Mouse (Mus musculus) spleen, adult 12 weeks (tissue): Measurements from ENCODE around the gene Mag.
"Not testable (repeated sequence)": the region's sequence is repeated elsewhere in the genome, so short reads cannot be mapped to it uniquely, and the experiment has no call there.

Source experiments
- DNase-seq: peaks from one replicate; pipeline ENCODE4 v3.0.0; 2022; ENCODE audit warnings: low spot score

Gene Mag

DNA sequence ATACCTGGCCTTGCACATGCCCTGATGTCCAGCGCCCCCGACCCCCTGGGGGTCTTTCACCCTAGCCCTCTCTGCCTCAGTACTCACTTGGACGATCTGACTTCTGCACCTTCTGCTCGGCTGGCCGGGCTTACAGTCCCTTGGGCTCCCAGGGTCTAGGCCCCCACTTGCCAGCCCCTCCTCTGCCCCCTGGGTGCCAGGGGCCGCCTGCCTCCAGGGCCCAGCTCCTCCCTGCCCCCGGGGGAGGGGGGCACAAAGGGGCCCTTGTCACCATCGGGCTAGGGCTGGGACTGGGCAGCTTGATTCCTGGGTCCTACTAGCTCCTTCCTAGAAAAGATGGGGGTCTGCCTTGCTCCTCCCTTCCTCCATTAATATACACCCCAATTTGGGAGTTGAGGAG lies at the start of gene Mag:
Mag (minus strand) TSS at position 142 of the 400 bp plus-strand sequence.
- DNase-seq = no peak

DNA sequence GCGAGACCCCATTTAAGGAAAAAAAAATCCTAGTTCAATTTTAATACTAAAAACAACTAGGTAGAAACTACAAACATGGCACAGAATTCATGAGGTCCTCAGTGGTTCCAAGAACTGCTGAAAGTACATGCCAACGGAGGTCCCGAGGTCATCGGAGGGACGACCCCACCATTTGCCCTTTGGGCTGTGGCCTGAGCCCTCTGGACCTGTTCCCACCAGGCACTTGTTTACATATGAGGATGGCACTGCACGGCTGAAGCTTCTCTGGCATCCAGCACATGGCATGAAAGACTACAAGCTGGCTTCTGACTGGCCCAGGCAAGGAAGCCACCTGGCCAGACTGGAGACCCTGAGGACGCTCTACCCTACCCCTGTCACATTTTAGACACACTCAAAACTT lies 49.7 kb upstream of the Mag start:
- DNase-seq = no peak

DNA sequence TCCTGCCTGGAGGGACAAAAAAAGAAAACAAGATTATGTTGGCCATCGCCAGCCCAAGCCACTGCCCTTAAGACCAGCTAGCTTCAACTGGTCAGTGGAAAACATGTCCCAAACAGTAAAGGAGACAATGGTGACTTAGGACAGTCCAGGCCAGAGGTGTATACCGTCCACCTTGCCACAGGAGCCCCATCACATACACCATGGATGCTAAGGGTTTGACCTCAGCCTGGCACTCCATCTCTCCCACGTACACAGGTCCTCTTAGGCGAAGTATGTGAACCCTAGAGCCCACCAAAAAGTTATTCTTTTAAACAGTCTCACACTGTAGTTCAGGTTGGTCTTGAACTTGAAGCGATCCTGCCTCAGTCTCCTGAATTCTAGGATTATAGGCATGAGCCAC lies 48.2 kb upstream of the Mag start:
- no peak for DNase-seq

DNA sequence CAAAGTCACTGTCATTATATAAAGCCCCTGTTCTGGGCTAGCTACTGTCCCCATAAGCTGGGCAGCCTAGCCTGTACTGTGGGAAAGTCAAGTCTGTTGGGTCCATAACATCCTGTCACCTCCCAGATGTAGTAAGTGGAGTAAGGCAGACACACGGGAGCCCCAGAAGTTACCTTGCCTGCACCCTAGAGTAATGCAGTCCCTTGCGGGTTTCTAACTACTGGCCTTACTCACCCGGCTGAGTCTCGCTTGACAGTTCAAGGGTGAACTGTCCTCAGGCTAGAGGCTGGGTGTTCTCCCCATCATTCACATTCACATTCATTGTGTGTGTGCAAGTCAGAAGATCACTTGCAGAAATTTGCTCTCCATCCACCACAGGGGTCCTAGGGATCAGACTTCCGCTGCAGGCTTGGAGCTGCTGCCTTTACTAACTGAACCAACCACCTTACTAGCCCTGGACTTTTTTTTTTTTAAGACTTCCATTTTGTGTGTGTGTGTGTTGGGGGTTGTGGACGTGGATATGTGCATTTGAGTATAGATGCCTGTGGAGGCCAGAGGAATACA lies 45.2 kb upstream of the Mag start:
- DNase-seq = no peak

DNA sequence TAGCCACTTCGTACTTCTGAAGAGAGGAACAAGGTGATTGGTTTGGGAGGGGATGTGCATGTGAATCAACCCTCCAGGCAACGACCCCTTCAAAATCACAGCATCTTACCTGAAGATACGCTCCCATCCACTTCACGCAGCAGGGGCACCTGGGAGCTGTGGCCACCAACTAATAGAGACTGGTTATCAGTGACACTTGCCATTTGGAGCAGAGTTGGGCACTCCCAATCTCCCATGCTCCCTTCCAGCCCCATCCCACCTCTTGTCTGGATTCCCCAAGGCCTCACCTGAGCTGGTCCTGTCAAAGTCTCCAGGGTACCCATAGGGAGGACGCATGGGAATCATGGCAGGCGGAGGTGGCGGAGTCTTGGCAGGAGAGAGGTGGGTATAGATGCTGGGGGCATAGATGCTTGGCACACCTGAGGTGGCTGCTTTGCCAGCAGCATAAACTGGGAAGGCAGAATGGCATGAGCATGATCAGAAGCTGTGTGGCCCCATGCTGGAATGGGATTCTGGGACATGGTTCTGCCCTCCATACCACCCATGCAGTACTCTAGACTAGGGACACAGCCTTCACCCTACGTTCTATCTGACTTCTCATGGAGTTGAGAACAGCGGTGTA lies 44.3 kb upstream of the Mag start:
- no peak for DNase-seq

DNA sequence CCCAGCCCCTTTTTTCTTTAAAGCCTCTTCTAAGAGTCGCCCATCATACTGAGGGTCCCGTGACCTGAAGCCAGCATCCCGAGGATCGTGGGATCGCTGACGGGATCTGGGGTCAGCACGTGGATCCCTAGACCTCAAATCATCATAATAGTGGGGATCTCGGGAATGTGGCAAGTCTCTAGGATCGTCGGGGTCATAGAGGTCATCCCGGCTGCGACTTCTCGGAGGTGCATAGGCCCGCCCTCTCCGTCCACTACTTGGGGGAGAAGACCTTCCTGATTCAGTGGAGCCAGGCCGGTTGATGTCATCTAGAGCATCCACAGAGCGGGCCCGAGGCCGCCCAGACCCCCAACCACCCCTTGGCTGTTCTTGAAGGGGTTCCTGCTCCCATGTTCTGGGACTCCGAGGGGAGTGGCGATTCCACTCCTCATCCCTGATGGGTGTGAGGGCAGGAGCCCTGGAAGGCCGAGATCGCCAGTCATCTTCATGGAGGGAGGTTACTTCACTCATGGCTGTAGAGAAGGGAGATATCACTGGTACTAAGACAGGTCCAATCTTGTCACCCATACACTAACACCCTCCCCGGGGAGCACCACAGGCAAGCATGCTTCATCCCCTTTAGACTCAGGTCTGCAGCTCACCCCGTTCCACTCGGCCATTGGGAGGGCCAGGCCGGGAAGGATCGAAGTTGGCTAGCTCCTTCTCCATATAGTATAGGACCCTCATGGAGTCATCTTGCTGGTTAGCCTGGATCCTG lies 43.6 kb upstream of the Mag start:
- DNase-seq = no peak

DNA sequence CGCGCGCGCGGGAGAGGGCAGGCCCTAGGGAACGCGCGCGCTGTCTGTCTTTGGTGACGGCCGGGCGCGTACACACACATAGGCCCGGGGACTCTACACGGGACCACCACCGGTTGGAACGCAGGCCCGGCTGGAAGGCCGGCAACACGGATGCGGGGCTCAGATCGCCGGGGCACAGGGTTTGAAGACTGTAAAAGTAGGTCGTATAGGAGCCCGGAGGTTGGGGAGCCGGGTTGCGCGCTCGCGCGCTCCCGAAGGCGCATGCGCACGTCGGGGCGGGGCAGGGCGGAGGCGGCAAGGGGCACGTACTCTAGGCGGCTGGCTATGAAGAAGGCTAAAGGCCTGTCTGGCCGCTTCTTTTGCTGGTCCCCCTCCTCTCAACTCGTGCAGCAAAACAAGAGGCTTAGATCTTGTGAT lies 42.7 kb upstream of the Mag start:
- DNase-seq = peak; percentile 93

DNA sequence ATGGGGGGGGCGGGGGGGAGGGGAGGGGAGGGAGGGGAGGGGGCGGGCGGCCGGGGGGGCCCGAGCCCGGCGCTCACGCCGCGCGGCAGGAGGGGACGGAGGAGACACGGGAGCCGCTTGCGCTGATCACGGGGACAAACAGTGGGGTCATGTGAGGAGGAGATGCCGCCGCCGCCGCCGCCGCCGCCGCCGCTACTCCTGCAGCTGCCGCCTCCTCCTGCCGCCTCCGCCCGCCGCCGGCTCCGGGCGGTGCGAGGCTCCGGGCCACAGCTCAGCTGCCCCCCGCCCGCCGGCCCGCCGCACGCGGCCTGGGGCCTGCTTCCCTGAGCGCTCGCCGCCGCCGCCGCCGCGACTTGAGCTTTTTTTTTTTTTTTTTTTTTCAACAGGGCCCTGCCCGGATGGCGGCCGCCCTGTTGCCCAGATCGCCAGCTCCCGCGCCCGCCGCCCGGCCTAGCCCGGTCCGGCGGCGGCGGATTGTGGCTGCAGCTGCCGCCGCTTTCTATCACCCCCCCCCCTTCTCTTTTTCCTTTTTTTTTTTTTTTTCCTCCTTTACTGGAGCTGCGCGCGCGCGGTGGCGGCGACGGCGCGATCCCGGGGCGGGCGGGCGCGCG lies 42.2 kb upstream of the Mag start, which contains the start of gene Usf2:
Usf2 (minus strand) TSS at position 48 of the 611 bp plus-strand sequence.
- DNase-seq = peak; percentile 56

DNA sequence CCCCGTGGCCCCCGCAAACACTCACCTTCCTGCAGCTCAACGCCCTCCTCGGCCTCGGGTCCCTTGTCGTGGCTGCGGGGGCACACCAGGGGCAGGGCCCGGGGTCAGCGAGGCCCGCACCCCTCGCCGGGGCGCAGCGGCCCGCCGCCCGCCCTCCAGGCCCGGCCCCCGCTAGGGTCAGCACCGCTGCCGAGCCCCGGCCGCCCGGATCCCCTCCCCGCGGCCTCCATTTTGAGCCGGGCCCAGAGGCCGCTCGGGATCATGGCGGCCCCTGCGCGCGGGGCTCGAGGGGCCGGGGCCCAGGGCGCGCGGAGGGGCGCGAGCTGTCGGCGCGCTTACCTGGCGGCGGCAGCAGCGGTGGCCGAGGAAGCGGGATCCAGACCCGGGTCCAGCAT lies 41.7 kb upstream of the Mag start:
- DNase-seq = no peak

DNA sequence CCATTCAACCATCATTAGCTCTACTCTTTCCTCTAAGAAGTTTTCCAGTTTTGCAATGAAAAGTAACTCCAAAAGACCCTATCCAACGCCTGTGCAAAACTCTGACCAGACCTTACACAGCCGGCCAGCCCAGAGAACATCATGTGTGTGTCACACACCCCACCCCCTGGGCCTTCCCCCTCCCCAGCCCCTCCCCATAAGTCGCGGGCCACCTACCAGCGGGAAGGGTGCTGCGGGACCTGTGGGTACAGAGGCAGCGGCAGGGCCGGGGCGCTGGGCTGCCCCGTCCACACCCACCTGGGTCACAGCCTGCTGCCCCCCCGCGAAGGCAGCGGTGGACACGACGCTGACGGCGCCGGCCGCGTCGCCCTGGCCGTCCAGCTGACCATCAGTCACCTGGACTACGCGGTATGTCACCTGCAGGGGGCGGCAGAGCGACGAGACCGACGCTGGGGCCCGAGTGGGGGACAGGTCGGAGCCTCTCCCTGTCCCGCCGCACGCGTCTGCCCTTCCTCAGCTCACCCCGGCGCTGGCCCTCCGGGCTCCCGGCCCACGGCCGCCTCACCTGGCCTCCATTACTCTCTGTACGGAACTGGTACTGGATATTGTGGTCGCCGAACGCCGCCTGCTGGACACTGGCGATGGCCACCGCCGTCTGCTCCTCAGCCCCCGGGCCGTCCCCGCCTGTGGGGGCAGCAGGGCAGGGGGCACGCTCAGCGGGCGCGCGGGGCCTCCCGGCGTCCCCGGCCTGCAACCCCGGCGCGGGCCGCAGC lies 41.1 kb upstream of the Mag start:
- peak; percentile 82 for DNase-seq

DNA sequence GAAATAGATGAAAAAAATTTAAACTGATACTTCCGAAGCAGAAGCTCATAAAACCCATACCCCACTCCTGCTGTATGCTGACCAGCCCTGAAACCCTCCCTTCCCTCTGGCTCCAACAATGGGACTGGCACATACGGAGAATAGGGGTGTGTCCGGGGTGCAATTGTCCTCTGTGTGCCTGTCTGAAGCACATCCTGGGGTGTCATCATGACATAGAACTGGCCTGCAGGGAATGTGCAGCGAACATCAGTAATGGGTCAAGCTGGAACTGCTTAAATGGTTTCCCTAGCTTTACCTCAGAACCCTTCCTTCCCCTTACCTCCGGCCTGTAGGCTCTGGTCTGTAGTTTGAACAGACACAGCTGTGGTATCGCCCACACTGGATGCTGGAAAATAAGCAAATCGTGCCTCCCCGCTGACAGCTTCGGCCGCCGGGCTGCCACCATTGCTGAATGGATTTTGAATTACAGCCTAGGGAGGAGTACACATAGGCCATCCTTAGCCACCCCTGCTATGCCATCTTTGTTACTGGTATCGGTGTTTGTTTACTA lies 40.4 kb upstream of the Mag start:
- DNase-seq = no peak

DNA sequence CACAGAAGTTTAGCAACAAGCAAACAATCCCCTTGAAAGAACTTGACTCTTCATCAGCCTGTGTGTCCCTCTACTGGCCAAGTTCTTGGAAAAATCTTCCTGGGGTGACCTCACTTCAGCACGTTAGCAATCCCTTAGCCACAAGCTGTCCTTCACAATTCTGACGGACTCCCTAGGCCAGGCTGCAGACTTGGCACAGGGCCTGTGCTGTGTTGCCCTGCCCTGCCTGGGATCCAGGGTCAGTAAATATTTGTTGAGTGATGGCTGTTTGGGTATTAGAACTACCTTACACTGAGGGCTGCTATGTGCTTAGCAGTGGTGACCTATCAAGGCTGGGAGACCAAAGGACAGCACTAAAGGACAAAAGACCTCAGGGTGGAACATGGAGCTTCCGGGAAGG lies 39.4 kb upstream of the Mag start:
- DNase-seq = no peak

DNA sequence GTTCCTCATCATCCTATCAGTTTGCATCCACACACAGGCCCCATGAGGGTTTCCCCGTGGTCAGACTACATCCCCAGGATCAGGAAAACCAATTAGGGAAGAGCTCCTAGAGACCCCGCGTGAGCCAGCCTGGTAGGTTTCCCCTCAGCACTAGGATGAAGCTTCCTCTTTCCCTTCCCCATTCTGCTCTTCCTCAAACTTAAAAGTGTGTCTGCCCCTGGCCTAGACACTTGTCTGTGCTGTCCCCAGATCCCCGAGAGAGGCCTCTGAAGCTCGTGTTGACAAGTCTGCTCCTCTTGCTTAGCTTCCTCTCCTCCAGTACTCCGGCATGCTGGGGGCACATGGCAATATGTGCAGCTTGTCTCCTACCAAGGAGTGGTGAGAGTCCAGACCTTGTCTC lies 38.8 kb upstream of the Mag start:
- no peak for DNase-seq

DNA sequence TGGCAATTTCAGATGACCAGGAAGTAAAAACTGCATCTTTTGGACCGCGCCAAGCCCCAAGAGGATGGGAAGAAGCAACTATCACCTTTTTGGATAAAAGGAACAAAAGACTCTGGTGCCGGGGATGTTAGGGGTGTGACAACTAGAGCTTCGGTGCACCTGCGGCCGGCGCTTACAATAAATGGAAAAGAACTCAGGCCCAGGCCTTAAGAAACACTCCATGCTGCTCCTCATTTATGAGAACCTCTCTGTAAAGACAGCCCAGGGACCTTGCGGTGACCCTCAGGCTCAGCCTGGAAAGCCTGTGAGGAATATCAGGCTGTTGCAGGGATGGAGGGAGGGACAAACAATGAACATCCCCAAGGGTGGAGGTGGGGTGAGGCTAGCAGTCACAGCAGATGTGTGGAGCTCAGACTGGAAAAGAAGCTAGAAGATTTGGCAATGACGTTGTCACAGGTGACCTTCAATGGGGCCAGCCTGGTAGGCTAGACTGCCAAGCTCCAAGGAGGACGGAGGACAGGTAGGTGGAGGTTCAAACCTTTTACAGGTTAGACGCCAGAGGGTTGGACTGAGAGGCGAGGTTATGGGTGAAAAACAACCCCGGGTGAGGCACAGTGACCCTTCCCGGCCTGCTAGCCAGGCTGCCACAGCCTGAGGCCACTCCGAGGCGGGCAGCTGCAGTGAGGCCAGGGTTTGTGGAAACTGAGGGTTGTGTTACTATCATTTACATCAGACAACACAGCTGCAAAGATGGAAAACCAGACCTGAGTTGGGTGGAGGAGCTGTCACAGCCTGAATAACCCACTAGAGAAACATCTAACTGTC lies 38.0 kb upstream of the Mag start:
- DNase-seq = no peak

DNA sequence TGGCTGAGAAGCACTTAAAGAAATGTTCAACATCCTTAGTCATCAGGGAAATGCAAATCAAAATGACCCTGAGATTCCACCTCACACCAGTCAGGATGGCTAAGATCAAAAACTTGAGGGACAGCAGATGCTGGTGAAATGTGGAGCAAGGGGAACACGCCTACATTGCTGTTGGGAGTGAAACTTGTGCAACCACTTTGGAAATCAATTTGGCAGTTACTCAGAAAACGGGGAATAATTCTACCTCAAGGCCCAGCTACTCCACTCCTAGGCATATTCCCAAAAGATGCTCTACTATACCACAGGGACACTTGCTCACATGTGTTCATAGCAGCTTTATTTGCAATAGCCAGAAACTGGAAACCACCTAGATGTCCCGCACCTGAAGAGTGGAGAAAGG lies 35.2 kb upstream of the Mag start:
- DNase-seq = not testable (repeated sequence)

DNA sequence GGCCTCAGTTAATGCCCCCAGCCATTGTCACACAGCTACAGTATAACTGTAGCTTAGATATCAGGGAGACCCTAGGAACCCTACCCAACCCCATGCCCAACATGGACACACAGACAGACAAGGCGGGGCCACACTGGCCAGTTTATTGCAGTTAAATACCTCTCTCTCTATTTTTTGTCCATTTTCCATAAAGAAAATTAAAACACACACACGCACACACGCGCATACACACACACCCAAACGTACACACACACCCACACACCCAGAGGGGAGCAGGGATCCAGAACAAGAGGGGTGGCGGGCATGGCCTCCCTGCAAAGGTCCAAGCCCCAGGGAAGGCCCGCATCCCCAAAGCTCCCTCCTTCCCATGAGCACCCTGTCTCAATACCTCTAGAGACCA lies 31.2 kb upstream of the Mag start:
- DNase-seq = no peak

DNA sequence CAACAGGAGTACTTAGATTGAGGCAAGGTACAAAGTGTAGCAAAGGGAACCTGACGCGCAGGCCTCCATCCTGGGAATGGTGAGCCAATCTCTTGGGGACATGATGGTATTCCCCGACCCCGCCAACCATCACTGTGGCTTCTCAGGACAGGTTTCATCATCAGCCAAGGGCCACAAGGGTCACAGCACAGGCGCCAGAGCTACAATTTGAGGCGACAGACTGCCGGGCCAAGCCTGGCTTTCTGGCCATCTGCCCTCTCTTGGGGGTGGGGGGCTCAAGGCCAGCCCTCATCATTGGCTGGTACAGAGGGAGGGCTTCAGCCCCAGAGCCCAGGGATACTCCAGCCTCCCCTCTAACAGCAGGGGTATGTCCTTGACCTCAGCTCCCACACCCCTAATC lies 30.8 kb upstream of the Mag start:
- not testable (repeated sequence) for DNase-seq

DNA sequence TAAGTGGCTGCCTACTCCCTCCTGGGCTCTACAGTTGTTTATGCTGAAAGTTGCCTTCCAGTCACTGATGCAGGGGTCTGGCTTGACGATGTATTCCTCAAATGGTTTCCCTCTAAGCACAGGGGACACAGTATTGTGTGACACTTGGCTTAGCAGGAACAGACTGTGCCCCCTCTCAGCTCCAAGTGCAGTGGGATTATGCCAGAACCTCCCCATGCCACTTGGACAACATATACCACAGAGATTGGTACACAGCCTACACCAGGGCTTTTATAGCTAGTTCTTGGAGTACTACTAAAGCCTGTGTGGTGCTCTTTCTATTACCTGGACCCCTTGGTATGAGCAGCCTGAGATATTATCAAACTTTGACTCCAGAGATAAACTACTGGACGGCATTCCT lies 30.0 kb upstream of the Mag start:
- not testable (repeated sequence) for DNase-seq

DNA sequence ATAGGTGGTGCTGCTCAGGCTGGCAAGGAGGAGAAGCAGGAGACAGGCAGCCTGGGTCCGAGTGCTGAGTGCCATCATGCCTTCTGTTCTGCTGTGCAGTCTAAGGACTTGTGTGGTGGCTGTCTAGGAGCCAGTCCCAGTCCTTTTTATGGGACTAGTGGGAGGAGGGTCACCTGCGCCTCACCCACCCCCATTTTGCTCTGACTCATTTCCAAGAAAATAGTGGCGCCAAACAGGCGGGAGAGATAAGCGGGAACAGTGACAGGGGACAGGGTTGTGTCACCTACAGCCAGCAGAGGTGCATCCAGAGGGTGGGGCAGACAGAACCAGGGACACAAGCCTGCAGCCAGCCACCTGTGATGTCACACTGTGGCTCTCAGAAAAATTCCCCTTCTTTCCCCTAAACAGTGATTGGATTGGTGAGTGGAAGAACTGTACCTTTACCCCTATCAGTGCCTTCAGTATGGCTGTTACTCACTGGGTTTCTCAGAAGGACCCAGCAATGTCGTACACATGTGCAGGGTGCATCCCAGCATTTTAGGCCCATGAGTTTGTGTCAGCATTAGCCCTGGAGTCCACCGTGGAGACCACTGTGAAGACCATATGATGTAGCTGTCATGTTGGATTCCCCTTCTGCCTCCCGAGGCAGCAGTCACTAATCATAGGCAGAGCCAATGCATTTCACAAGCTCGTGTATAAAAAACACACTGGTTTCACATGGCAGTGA lies 29.4 kb upstream of the Mag start, which contains the start of gene Hamp:
Hamp (minus strand) TSS at position 124 of the 727 bp plus-strand sequence.
- no peak for DNase-seq

DNA sequence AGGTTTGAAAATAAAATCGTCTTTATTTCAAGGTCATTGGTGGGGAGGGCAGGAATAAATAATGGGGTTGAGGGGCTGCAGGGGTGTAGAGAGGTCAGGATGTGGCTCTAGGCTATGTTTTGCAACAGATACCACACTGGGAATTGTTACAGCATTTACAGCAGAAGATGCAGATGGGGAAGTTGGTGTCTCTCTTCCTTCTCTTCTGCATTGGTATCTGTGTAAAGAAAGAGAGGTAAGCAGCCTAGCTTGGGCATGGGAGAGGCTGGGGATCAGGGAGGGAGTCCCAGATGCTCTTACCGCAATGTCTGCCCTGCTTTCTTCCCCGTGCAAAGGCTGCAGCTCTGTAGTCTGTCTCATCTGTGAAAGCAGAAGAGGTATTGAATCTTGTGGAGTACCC lies 27.7 kb upstream of the Mag start:
- DNase-seq = not testable (repeated sequence)
